Mouse (Mus musculus): ENCODE measurements at regions not wholly inside any gene's neighbourhood (a gene's known extent, or its start where the extent isn't known, plus 50 kb on each side); places are given as distances from the start of the nearest gene placed in this dataset.
A peak's percentile ranks its signal among the peaks of the same experiment; 100 is the strongest.

DNA sequence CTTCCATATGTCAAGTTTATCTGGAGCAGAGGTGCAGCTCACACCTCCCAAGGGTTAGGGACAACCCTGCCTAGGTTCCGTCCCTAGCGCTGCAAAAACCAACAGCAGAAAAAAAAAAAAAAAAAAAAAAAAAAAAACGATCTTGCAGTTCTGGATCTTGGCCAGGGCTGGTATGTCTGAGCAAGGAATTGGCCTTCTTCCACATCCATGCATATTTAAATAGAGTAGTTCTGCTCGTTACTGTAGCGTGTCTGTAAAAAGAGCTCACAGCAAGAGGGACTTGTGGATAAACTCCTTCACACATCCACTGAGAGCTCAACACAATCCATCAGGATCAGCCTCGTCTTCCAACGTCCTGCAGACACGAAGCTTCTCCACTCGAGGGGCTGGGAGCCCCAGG lies 639.4 kb upstream of the Adam5 start:
- DNase-seq: peak; percentile 26

DNA sequence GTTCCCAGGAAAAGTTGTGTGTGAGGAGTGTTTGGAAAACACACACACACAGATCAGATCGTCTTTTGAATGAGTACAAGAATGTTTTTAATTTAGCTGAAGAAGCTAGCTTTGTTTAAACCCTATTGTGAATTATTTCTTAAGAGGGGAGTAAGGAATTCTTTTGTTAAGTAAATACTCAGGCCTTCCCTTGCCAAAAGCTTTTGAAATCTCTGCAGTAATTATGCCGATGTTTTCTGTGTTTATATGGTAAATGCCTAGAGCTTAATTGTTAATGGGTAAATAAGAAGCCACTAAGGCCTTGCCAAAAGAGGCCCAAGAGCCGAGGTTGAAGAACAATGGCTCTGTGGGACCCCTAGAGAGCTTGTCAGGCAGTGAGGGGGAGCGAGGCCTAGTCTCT lies 638.3 kb upstream of the Adam5 start:
- no peak for DNase-seq

DNA sequence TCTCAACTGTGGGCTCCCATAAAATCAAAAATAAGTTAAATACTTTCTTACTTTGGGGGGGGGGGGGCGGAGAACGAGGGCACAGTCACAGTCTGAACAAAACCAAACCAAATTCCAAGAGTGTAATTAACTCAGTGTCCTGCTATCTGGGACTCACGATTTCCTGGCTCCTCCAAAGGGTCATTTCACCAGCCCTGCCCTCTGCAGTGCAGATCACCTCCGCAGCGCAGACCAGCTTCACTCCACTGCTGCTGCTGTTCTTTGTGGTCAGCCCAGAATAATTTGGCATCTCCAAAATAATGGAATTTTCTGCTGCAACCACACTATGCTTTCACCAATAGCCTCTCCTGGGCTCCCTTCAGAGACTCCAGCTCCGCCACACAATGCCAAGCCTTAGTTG lies 631.5 kb upstream of the Adam5 start:
- DNase-seq: no peak

DNA sequence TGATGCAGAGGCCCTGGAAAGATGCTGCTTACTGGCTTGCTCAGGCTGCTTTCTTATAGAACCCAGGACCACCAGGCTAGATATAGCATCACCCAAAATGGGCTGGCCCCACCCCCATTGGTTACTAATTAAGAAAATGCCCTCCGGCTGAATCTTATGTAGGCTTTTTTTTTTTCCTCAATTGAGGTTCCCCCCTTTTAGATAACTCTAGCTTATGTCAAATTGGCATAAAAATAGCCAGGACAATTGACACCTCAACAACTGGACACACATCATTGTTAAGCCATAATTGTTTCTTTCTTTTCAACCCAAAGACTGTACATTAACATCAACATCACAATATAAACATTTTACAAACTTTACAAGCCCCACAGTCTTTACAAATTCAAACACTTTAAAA lies 630.8 kb upstream of the Adam5 start:
- DNase-seq: no peak

GRCm38 (mm10) chr8:25453826-25454225 lies 629.7 kb upstream of the Adam5 start:
- no peak for DNase-seq

DNA sequence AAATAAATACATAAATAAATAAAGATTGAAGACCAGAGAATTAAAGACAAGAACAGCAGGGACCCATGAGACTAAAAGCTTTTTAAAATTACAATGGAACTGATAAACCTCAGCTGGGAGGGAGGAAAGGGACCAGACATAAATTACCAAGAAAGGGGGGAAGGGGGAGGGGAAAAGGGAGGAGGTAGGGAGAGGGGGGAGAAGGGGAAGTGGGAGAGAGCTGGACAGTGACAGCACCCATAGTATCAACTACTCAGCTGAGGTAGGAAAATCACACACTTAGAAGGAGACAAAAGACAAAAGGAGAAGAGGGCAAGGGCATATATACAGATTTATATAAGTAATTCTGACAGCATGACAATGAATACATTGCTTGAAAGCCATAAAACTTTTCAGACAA lies 626.4 kb upstream of the Adam5 start:
- no peak for DNase-seq

GRCm38 (mm10) chr8:25449590-25449989 lies 625.4 kb upstream of the Adam5 start:
- DNase-seq: no peak

DNA sequence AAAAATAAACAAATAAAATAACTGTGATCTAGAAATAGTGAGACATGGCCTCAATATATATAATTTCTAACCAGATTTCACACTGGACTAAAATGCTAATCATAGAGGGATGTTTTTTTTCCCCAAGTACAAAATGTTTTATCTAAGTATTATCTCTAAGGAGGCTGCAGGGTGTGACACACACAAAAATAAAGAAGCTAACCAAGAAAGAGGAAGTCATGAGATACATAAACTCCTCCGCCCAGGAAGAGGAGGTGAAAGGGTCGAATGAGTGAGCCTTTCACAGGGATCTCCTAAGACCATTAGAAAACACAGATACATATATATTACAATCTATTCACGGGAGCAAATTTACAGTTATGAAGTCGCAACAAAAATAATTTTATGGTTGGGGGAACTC lies 623.7 kb upstream of the Adam5 start:
- no peak for DNase-seq

- no peak for DNase-seq
Measured at GRCm38 (mm10) chr8:25445968-25446367, 621.8 kb upstream of the Adam5 start.

DNA sequence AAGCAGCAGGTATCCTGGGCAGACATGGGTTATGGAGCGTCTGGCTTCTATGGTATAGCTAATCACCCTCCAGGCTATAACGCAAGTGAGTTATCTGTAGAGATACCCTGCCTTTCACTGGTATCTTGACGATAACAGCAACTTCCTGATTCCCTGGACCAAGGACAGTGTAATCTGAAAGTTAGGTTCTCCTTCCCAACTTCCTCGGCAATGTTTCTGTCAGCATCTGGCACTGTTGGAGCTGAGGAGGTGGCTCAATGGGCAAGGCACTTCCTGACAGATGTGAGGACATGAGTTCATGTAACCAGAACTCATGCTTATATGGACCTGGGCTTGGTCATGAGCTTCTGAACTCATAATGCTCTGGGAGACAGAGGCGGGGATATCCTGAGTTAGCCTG lies 620.9 kb upstream of the Adam5 start:
- DNase-seq: no peak

DNA sequence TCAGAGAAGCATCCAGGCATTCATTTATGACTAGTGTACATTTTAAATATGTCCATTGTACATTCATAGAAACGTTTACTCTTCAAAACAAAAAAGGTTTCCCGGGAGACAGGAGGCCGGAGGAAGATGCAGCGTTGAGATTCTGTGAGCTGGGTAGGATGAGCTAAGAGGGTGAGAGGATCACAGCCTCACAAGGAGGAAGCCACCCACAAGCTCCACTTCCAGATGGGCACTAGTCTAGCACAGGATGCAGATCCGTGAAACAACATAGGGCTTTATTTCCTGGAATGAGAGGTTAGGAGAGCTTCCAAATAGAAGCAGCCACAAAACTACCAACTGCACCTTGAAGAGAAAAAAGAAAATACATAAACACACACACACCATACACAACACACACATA lies 619.4 kb upstream of the Adam5 start:
- no peak for DNase-seq

- DNase-seq: no peak
Measured at GRCm38 (mm10) chr8:25441057-25441441, 616.9 kb upstream of the Adam5 start.

DNA sequence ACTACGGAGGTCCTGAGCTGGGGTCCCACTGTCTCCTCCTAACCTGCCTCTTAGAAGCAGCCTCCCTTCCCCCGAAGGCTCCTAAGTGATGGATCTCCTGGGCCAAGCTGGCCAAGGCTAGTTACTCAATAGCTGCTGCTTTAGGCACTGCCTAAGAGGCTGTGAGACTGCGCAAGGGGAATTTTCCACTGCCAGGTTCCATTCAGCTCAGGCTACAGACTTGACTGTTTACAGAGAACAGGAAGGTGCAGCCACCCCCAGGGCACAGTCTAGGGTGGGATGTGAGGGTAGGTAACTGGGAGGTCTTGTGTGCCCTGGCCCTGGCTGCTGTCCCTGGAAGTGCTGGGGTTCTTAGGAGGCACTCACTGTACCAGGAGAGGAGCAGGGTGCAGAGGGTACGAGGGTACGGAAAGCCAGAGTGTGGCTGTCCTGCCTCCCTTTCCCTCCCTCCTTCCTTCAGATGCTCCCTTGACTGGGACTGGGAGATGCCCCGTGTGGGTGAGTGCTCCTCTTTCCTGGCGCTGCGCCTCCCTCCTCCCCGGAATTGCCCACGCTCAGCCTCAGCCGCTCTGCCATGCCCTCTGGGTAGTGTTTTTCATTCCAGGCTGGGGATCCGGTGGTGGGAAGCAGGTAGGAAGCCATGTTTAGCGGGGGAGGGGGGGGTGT lies 616.4 kb upstream of the Adam5 start:
- peak; percentile 69 for DNase-seq

GRCm38 (mm10) chr8:25439971-25440370 lies 615.8 kb upstream of the Adam5 start:
- DNase-seq: peak; percentile 4

GRCm38 (mm10) chr8:25438021-25438620 lies 614.0 kb upstream of the Adam5 start:
- DNase-seq: peak; percentile 15

DNA sequence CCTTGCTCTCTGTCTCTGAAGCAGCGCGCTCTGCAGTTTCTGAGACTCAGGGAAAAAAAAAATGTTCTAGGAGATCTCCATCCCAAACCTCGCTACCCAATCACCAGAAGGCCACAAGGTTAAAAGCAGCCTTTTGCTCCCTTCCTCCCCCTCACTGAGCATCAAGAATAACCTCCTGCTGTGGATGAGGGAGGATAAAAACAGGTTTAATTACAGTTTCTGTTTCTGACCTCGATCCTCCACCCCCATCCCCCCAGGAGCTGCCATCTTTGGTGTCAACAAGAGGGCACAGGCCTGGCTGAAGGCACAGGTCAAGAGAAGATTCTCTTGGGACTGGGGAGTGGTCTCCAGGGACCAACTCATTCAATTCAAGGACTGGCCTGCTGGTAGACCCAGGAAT lies 613.0 kb upstream of the Adam5 start:
- no peak for DNase-seq

DNA sequence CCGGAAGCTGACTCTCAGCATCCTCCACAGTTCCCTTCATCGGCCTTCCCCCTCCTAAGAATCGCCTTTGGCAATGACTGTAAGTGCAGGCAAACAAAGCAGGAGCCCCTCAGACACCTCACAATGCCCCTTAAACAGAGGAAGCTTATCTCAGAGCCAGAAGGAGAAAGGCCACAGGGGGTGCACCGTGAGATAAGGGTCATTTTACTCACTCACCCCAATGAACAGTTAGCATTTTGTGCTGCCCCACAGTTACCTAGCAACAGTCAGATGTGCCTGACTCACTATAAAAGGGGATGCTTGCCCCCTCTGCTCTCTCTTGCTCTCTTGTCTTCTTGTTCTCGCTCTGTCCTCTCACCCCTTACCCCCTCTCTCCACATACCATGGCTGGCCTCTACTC lies 606.4 kb upstream of the Adam5 start:
- no peak for DNase-seq

DNA sequence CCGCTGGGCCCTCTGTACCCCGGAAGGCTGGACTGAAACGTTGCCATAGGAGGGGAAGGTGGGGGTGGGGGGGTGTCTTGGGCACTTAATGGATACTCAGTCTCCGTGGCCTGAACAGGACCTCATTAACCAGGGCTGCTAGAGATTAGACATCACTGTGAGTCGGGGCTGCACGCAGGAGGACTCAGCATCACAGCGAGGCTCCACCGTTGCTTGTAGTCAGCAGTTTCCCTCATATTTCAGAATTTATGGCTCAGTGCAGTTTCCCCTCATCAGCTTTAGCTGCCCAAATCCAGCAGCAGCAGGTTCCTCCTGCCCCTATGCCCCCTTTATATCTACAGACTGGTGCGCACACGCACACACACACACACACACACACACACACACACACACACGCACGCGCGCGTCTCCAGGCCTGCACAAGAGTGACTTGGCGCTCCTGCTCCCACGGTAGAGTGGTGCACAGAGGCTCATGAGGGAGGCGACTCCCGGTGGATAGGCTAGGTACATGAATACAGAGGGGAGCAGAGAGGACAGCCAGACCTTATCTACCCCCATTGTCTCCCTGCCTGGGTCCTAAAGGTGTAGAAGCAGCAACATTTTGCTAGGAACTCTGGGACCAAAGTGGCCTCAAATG lies 605.8 kb upstream of the Adam5 start:
- DNase-seq: no peak

GRCm38 (mm10) chr8:25428761-25429160 lies 604.6 kb upstream of the Adam5 start:
- DNase-seq: no peak

DNA sequence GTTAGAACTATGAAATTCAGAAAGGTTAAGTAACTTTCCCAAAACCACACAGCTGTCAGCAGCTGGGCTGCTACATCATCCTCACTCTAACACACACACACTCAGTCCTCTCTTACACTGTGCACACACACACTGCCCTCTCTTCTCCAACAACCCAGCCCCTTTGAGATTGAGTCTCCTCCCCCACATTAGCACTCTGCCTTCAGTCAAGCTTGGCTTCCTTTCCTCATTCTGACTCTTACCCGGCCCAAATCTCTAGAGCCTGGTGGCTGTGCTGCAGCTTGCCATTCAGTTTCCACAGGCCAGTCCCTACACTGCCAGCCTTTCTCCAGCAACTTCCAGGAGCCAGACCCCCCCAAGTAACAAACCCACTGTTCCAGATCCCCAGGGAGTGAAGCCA lies 602.0 kb upstream of the Adam5 start:
- no peak for DNase-seq

GRCm38 (mm10) chr8:25421478-25421877 lies 597.3 kb upstream of the Adam5 start:
- no peak for DNase-seq

DNA sequence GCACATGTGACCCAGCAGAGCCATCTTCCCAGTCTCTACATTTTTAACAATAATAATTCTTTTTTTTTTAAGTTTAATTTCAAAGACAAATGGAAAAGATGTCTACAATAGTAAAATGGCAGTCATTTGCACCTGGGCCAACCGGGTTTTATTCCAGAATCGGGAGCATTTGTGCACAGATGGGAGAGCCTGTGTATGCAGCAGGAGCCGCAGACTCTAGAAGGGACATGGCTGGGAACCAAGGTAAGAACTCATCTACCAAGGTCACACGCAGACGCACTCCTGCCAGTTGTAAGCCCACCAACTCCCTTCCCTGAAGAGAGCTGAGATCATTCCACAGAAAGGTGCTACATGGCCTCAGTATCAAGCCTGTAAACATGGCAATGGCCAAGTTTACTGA lies 586.4 kb upstream of the Adam5 start:
- no peak for DNase-seq

DNA sequence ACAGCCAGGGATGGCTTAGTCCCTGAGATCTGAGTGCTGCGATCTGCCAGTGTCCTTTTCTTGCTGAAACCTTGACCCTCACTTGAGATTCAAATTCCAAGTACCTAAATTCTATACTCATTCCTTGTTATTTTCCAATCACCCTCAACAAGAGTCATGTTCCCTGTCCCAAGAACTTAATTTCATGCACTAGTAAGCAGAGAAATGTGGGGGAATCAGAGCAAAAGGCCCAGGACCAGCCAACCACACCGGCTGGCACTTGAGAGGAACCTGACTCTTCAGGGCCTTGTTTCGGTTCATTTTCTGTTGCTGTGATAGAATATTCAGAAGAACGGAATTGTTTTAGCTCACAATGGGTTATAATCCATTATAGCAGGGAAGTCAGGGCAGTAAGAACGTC lies 583.7 kb upstream of the Adam5 start:
- DNase-seq: no peak

GRCm38 (mm10) chr8:25392766-25393166 lies 568.6 kb upstream of the Adam5 start:
- no peak for DNase-seq

- DNase-seq: no peak
Measured at GRCm38 (mm10) chr8:25389947-25390346, 565.8 kb upstream of the Adam5 start.

Data from right cerebral cortex, adult 18-20 months (tissue).